ENCODE assay signal across 8 mouse cellular contexts in genomic region chr19:6979001-6979479, GRCm38 (mm10). TPM values are rescaled to one million over a fixed set of nuclear protein-coding genes. Genes with fewer than 3 reads are reported as not detected.
A peak's percentile ranks its signal among the peaks of the same experiment; 100 is the strongest.
DNase-seq lines count a peak whose midpoint lies in the region; ATAC-seq and TF ChIP-seq lines count a peak whose summit lies in the region.

No protein-coding gene starts in this region.

- no peak for TF ChIP-seq POLR2A in limb, embryonic 14.5 days (IDR thresholded peaks at IDR 0.05; ENCODE audit: borderline replicate concordance, extremely low read depth, insufficient read depth, insufficient read length)

- peak overlapping the region; percentile 74 for H3K4me3 ChIP-seq in heart, embryonic 11.5 days (ENCODE audit: low read depth, low read length)
- H3K4me3 ChIP-seq in hindbrain, embryonic 12.5 days = peak overlapping the region; percentile 56
- peak overlapping the region; percentile 69 for H3K4me3 ChIP-seq in limb, embryonic 14.5 days (replicated peaks; ENCODE audit: low read length)
- peak overlapping the region; percentile 71 for H3K4me3 ChIP-seq in neural tube, embryonic 15.5 days (replicated peaks)

- H3K27ac ChIP-seq in heart, embryonic 11.5 days (ENCODE audit: low read depth, low read length) = peak overlapping the region; percentile 65
- peak overlapping the region; percentile 94 for H3K27ac ChIP-seq in hindbrain, embryonic 12.5 days
- peak overlapping the region; percentile 52 for H3K27ac ChIP-seq in limb, embryonic 14.5 days (replicated peaks; ENCODE audit: low read depth, low read length)
- peak overlapping the region; percentile 99 for H3K27ac ChIP-seq in neural tube, embryonic 15.5 days (replicated peaks)

- ATAC-seq in heart, embryonic 11.5 days (replicated peaks; ENCODE audit: insufficient number of reproducible peaks, low FRiP score, low TSS enrichment) = no peak
- ATAC-seq in hindbrain, embryonic 12.5 days (ENCODE audit: low FRiP score) = no peak
- no peak for ATAC-seq in limb, embryonic 14.5 days (ENCODE audit: low FRiP score, low read depth)
- no peak for ATAC-seq in neural tube, embryonic 15.5 days (ENCODE audit: low FRiP score)

- H3K4me2 ChIP-seq in heart, embryonic 11.5 days = peak overlapping the region; percentile 94
- peak overlapping the region; percentile 96 for H3K4me2 ChIP-seq in hindbrain, embryonic 12.5 days (replicated peaks)
- peak overlapping the region; percentile 68 for H3K4me2 ChIP-seq in limb, embryonic 14.5 days (replicated peaks; ENCODE audit: low read depth, low read length, severe bottlenecking)
- H3K4me2 ChIP-seq in neural tube, embryonic 15.5 days = peak overlapping the region; percentile 82

- peaks cover 21% of the 10 kb centered on the region for H3K36me3 ChIP-seq in heart, embryonic 11.5 days (ENCODE audit: control insufficient read depth, insufficient read depth, low read length)
- H3K36me3 ChIP-seq in hindbrain, embryonic 12.5 days = peaks cover 26% of the 10 kb centered on the region
- peaks cover 33% of the 10 kb centered on the region for H3K36me3 ChIP-seq in limb, embryonic 14.5 days (ENCODE audit: control insufficient read depth, insufficient read depth, low read length)
- H3K36me3 ChIP-seq in neural tube, embryonic 15.5 days = peaks cover 29% of the 10 kb centered on the region

- peaks cover 40% of the 10 kb centered on the region for H3K4me1 ChIP-seq in heart, embryonic 11.5 days (ENCODE audit: control insufficient read depth, insufficient read depth, low read length)
- H3K4me1 ChIP-seq in hindbrain, embryonic 12.5 days = peaks cover 46% of the 10 kb centered on the region
- peaks cover 21% of the 10 kb centered on the region for H3K4me1 ChIP-seq in limb, embryonic 14.5 days (ENCODE audit: control insufficient read depth, insufficient read depth, low read length)
- peaks cover 55% of the 10 kb centered on the region for H3K4me1 ChIP-seq in neural tube, embryonic 15.5 days

- peak overlapping the region; percentile 74 for H3K9ac ChIP-seq in heart, embryonic 11.5 days (ENCODE audit: low read depth, low read length)
- peak overlapping the region; percentile 68 for H3K9ac ChIP-seq in hindbrain, embryonic 12.5 days
- peak overlapping the region; percentile 55 for H3K9ac ChIP-seq in limb, embryonic 14.5 days (ENCODE audit: low read depth, low read length, severe bottlenecking)
- peak overlapping the region; percentile 49 for H3K9ac ChIP-seq in neural tube, embryonic 15.5 days (replicated peaks)

- 6% methylated on average over 11 of the region's 11 CpGs for WGBS in heart, embryonic 11.5 days (ENCODE audit: insufficient replicate concordance)
- 11% methylated on average over 11 of the region's 11 CpGs for WGBS in hindbrain, embryonic 12.5 days
- WGBS in limb, embryonic 14.5 days = 11% methylated on average over 11 of the region's 11 CpGs
- WGBS in neural tube, embryonic 15.5 days = 9% methylated on average over 11 of the region's 11 CpGs

- no peak for DNase-seq in heart, postnatal 36 days
- DNase-seq in ES-CJ7 (ENCODE audit: low read depth, low spot score) = peak; percentile 49
- DNase-seq in embryo, embryonic 10 days (ENCODE audit: low spot score) = peak; percentile 24
- DNase-seq in limb, embryonic 14.5 days (ENCODE audit: low spot score) = no peak
- DNase-seq in natural killer cell, adult 2 months (ENCODE audit: low spot score in 2 of 2) = no peak

- no peaks in the 10 kb centered on the region for H3K9me3 ChIP-seq in heart, embryonic 11.5 days (replicated peaks; ENCODE audit: control insufficient read depth, low read length)
- no peaks in the 10 kb centered on the region for H3K9me3 ChIP-seq in hindbrain, embryonic 12.5 days (replicated peaks)
- H3K9me3 ChIP-seq in limb, embryonic 14.5 days (ENCODE audit: control insufficient read depth, low read length) = no peaks in the 10 kb centered on the region
- H3K9me3 ChIP-seq in neural tube, embryonic 15.5 days (replicated peaks) = no peaks in the 10 kb centered on the region

- H3K27me3 ChIP-seq in heart, embryonic 11.5 days (ENCODE audit: control insufficient read depth, insufficient read depth, low read length) = no peaks in the 10 kb centered on the region
- H3K27me3 ChIP-seq in hindbrain, embryonic 12.5 days = no peaks in the 10 kb centered on the region
- no peaks in the 10 kb centered on the region for H3K27me3 ChIP-seq in limb, embryonic 14.5 days (ENCODE audit: control insufficient read depth, insufficient read depth, low read length)
- no peaks in the 10 kb centered on the region for H3K27me3 ChIP-seq in neural tube, embryonic 15.5 days (replicated peaks)

- intact Hi-C loops in heart, postnatal 36 days (cut with DNase I) = loop anchor here (5.0 kb wide), 1 partner anchor 43 kb away; no protein-coding TSS in a partner anchor

RNA-seq across cellular contexts. Expression of gene Fkbp2, which starts 1.3 kb away (rescaled TPM):
- polyA plus RNA-seq in heart, embryonic 11.5 days (2014; fragmentation: Nextera tagmentation; extraction: Ambion mirVana) = 84.5 and 88.4 TPM in 2 replicates
- 10 to 100 TPM; 18.8 to 20.5 TPM for total RNA-seq in heart, postnatal 36 days (2021)
- polyA plus RNA-seq in hindbrain, embryonic 12.5 days (2016; fragmentation: Nextera tagmentation; extraction: Ambion mirVana) = 77.8 and 82.5 TPM in 2 replicates
- 39.9 and 73.3 TPM in 2 replicates for polyA plus RNA-seq in limb, embryonic 14.5 days (2012; rRNA removed)
- polyA plus RNA-seq in limb, embryonic 14.5 days (2014; fragmentation: Nextera tagmentation; extraction: Ambion mirVana) = 71.5 and 80.5 TPM in 2 replicates
- 174 and 190 TPM in 2 replicates for polyA plus RNA-seq in neural tube, embryonic 15.5 days (2015; fragmentation: Nextera tagmentation; extraction: Ambion mirVana)

RNA-seq across cellular contexts. Expression of gene Plcb3, which starts 2.8 kb away (rescaled TPM):
- 17.2 and 20.1 TPM in 2 replicates for polyA plus RNA-seq in heart, embryonic 11.5 days (2014; fragmentation: Nextera tagmentation; extraction: Ambion mirVana)
- total RNA-seq in heart, postnatal 36 days (2021) = 10 to 100 TPM; 17.0 to 18.5 TPM
- polyA plus RNA-seq in hindbrain, embryonic 12.5 days (2016; fragmentation: Nextera tagmentation; extraction: Ambion mirVana) = 27.9 and 29.3 TPM in 2 replicates
- polyA plus RNA-seq in limb, embryonic 14.5 days (2012; rRNA removed) = 80.6 and 102 TPM in 2 replicates
- polyA plus RNA-seq in limb, embryonic 14.5 days (2014; fragmentation: Nextera tagmentation; extraction: Ambion mirVana) = 36.6 and 42.4 TPM in 2 replicates
- polyA plus RNA-seq in neural tube, embryonic 15.5 days (2015; fragmentation: Nextera tagmentation; extraction: Ambion mirVana) = 14.1 and 23.4 TPM in 2 replicates

RNA-seq across cellular contexts. Expression of gene Ppp1r14b, which starts 4.3 kb away (rescaled TPM):
- 162 and 177 TPM in 2 replicates for polyA plus RNA-seq in heart, embryonic 11.5 days (2014; fragmentation: Nextera tagmentation; extraction: Ambion mirVana)
- 10 to 100 TPM; 77.3 to 95.8 TPM for total RNA-seq in heart, postnatal 36 days (2021)
- 259 and 281 TPM in 2 replicates for polyA plus RNA-seq in hindbrain, embryonic 12.5 days (2016; fragmentation: Nextera tagmentation; extraction: Ambion mirVana)
- polyA plus RNA-seq in limb, embryonic 14.5 days (2012; rRNA removed) = 277 and 304 TPM in 2 replicates
- polyA plus RNA-seq in limb, embryonic 14.5 days (2014; fragmentation: Nextera tagmentation; extraction: Ambion mirVana) = 249 and 282 TPM in 2 replicates
- 141 and 159 TPM in 2 replicates for polyA plus RNA-seq in neural tube, embryonic 15.5 days (2015; fragmentation: Nextera tagmentation; extraction: Ambion mirVana)

RNA-seq across cellular contexts. Expression of gene Vegfb, which starts 8.4 kb away (rescaled TPM):
- polyA plus RNA-seq in heart, embryonic 11.5 days (2014; fragmentation: Nextera tagmentation; extraction: Ambion mirVana) = 76.9 and 79.1 TPM in 2 replicates
- total RNA-seq in heart, postnatal 36 days (2021) = 100 to 1,000 TPM; 438 to 444 TPM
- 32.2 and 37.0 TPM in 2 replicates for polyA plus RNA-seq in hindbrain, embryonic 12.5 days (2016; fragmentation: Nextera tagmentation; extraction: Ambion mirVana)
- polyA plus RNA-seq in limb, embryonic 14.5 days (2012; rRNA removed) = 46.7 and 55.7 TPM in 2 replicates
- 44.9 and 54.5 TPM in 2 replicates for polyA plus RNA-seq in limb, embryonic 14.5 days (2014; fragmentation: Nextera tagmentation; extraction: Ambion mirVana)
- polyA plus RNA-seq in neural tube, embryonic 15.5 days (2015; fragmentation: Nextera tagmentation; extraction: Ambion mirVana) = 68.6 and 83.1 TPM in 2 replicates

RNA-seq across cellular contexts. Expression of gene Dnajc4, which starts 13.3 kb away (rescaled TPM):
- 26.3 and 28.5 TPM in 2 replicates for polyA plus RNA-seq in heart, embryonic 11.5 days (2014; fragmentation: Nextera tagmentation; extraction: Ambion mirVana)
- 10 to 100 TPM; 51.0 to 57.1 TPM for total RNA-seq in heart, postnatal 36 days (2021)
- polyA plus RNA-seq in hindbrain, embryonic 12.5 days (2016; fragmentation: Nextera tagmentation; extraction: Ambion mirVana) = 20.5 and 24.0 TPM in 2 replicates
- polyA plus RNA-seq in limb, embryonic 14.5 days (2012; rRNA removed) = 32.4 and 38.0 TPM in 2 replicates
- polyA plus RNA-seq in limb, embryonic 14.5 days (2014; fragmentation: Nextera tagmentation; extraction: Ambion mirVana) = 24.4 and 26.8 TPM in 2 replicates
- 24.8 and 28.1 TPM in 2 replicates for polyA plus RNA-seq in neural tube, embryonic 15.5 days (2015; fragmentation: Nextera tagmentation; extraction: Ambion mirVana)

Comparison
In these comparisons a context has a peak if more than half of its experiments do, and no peak if none do; other contexts are left out.
1. DNase-seq: peak in ES-CJ7 (single experiment) and embryo, embryonic 10 days (single experiment); none in heart, postnatal 36 days (0 of 2), limb, embryonic 14.5 days (single experiment) and natural killer cell, adult 2 months (0 of 2).
2. Peak in every context shown above with its lines, with median percentiles within 50 percentile points of each other: H3K27ac ChIP-seq, H3K4me2 ChIP-seq, H3K4me3 ChIP-seq and H3K9ac ChIP-seq.